Mouse (Mus musculus) E14TG2a.4 (cell line): ENCODE data around the gene Tfrc.

Source experiments
- CTCF ChIP-seq: conservative IDR thresholded peaks from 2 replicates; pipeline ENCODE4 v1.5.1; 2014; ENCODE audit warnings: low read length
- POU5F1 ChIP-seq: IDR thresholded peaks from 2 replicates; pipeline ENCODE4 v1.6.1; 2014; ENCODE audit warnings: low read length, borderline replicate concordance

DNA sequence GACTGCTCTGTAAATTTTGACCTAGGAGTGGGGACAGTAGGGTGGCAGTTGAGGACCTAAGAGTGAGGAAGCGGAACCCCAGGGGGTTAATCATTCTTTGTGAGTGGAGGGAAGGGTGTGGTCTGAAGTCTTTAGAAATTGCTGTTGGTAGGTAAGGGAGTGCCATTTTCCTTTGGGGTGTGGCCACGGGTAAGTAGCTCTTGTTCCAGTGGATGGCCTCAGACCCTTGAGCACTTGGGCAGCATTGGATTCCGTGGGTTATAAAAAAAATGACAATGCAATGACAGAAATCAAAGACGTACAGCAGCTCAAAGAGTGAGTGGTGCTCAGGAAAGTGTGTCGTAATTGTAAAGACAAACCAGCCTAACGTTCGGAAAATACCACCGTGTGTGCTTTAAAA lies 47.6 kb downstream of the Tfrc start:
- TF ChIP-seq CTCF (no peak), POU5F1 (no peak)
